Mouse (Mus musculus) heart, embryonic 14.5 days (tissue): ENCODE measurements at regions not wholly inside any gene's neighbourhood (a gene's known extent, or its start where the extent isn't known, plus 50 kb on each side); places are given as distances from the start of the nearest gene placed in this dataset.

Experiments
- ATAC-seq: fragments of 200-750 bp; cut with Nextera tagmentation; 2 replicates; pipeline ENCODE4 v1.8.0; 2017; ENCODE audit warnings: low read depth, moderate TSS enrichment; ENCODE audit not compliant: insufficient number of reproducible peaks, insufficient read depth, low FRiP score
- H3K27ac ChIP-seq, 2 experiments: fragments of 200-500 bp in 1 of 2; fragments of 300-500 bp in 1 of 2; sonication (generic) in 1 of 2; replicated peaks in 1 of 2; 2 replicates each; pipeline ENCODE4 v1.5.1; 2012 to 2014; ENCODE audit warnings: low read depth in 2 of 2, low read length in 2 of 2, control low read depth in 1 of 2, mild to moderate bottlenecking in 1 of 2, mixed read lengths in 1 of 2; ENCODE audit not compliant: control insufficient read depth in 1 of 2, insufficient read depth in 1 of 2
- H3K27me3 ChIP-seq: fragments of 300-500 bp; sonication (generic); 2 replicates; pipeline ENCODE4 v1.6.1; 2014; ENCODE audit warnings: mild to moderate bottlenecking, low read length, control low read depth; ENCODE audit not compliant: control insufficient read depth, insufficient read depth
- H3K36me3 ChIP-seq: fragments of 300-500 bp; sonication (generic); 2 replicates; pipeline ENCODE4 v1.6.1; 2014; ENCODE audit warnings: mild to moderate bottlenecking, control low read depth, low read length, mixed read lengths; ENCODE audit not compliant: control insufficient read depth, insufficient read depth
- H3K4me1 ChIP-seq, 2 experiments: fragments of 200-500 bp in 1 of 2; fragments of 300-500 bp in 1 of 2; sonication (generic) in 1 of 2; 2 replicates each; pipeline ENCODE4 v1.6.1; 2012 to 2014; ENCODE audit warnings: low read length in 2 of 2, control low read depth in 1 of 2, mixed read lengths in 1 of 2; ENCODE audit not compliant: control insufficient read depth in 2 of 2, insufficient read depth in 2 of 2
- H3K4me2 ChIP-seq: fragments of 300-500 bp; sonication (generic); 2 replicates; pipeline ENCODE4 v1.6.1; 2014; ENCODE audit warnings: mild to moderate bottlenecking, low read length
- H3K4me3 ChIP-seq, 2 experiments: fragments of 200-500 bp in 1 of 2; fragments of 300-500 bp in 1 of 2; sonication (generic) in 1 of 2; 2 replicates each; pipeline ENCODE4 v1.5.1; 2012 to 2014; ENCODE audit warnings: low read length in 2 of 2, mild to moderate bottlenecking in 2 of 2, control low read depth in 1 of 2, low read depth in 1 of 2, moderate library complexity in 1 of 2; ENCODE audit not compliant: control insufficient read depth in 1 of 2, insufficient read depth in 1 of 2
- H3K9ac ChIP-seq: fragments of 300-500 bp; sonication (generic); 2 replicates; pipeline ENCODE4 v1.6.1; 2014; ENCODE audit warnings: mild to moderate bottlenecking, low read length
- H3K9me3 ChIP-seq: fragments of 300-500 bp; sonication (generic); 2 replicates; pipeline ENCODE4 v1.6.1; 2016; ENCODE audit warnings: low read length, control low read depth; ENCODE audit not compliant: control insufficient read depth
- WGBS: fragments of 180-500 bp; shearing (Covaris S2); extraction: QIAGEN DNeasy Blood & Tissue Kit; methylation state at CpG from one replicate; pipeline ENCODE4 v1.1.7; 2014; 5-methylcytosine and 5-hydroxymethylcytosine counted together

DNA sequence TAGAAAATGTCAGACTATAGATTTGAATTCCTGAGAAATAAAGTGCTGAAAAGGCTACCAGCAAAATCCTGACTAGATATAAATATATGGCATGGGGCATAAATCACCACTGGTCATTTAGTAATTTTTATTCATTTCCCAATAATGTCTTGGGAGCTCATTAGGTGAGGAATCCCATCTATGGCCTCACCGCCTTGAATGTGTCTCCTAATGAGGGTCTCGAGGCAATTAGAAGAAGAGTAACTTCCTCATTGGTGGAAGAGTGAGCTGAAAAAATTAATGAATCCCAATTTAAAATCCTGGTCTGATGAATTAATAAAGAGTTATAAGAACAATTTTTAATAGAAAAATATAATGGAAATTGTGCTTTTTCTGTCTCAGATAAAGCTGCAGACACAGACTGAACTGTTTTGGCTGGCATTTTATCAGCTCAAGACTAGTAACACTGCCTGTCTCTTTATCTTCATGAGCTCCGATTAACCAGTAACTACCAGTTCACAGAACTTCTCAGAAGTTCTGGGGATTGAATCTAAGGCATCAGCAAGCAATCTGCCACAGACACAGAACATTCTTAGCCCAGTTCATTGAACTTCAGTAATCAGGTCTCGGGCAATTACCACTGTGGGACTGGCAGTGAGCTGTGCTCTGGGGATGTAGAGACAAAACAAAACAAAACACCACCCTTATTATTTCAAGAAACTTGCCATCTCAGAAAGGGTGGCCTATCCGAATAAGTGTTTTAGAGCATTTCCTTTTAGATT, 170.7 kb downstream of the Plpp3 start:
- Histone ChIP-seq H3K9ac (no peak overlapping the region), H3K36me3 (no peaks in the 10 kb centered on the region), H3K4me2 (no peak overlapping the region), H3K27ac (no peak overlapping the region), H3K9me3 (no peaks in the 10 kb centered on the region), H3K4me1 (peaks cover 0 to 3% of the 10 kb centered on the region in 2 experiments; a peak in 1 of 4 replicates), H3K27me3 (no peaks in the 10 kb centered on the region), H3K4me3 (no peak overlapping the region)
- no peak for ATAC-seq
- 69% methylated on average over 5 of the region's 5 CpGs for WGBS

DNA sequence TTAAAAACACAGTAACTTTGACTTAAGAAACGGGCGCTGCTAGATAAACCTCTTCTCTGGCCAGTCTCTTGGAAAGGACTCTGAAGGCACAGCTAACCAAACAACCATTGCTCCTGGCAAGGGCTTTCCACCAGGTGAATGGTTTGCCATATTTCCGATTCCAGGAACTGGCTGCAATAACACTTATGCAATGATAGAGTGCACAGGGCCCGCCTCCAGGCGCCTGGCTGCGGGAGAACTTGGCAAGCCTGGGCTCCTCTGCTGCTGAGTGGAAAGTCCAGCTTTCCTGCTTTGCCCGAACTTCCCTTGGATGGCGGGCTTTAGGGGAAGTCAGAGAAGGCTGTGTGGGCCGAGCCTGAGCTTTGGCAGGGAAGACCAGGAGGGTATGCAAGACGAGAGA, 171.6 kb downstream of the Plpp3 start:
- H3K9me3 ChIP-seq: no peaks in the 10 kb centered on the region
- 50% methylated on average over 10 of the region's 10 CpGs for WGBS
- no peaks in the 10 kb centered on the region for H3K36me3 ChIP-seq
- no peak overlapping the region for H3K4me2 ChIP-seq
- ATAC-seq: peak; percentile 61; the same call in 1 of the 2 replicates
- no peak overlapping the region for H3K9ac ChIP-seq
- peaks cover 0 to 3% of the 10 kb centered on the region in 2 experiments; a peak in 1 of 4 replicates for H3K4me1 ChIP-seq
- peak overlapping the region in 1 of 2 experiments; percentile 33; a peak in 1 of 4 replicates for H3K27ac ChIP-seq
- H3K27me3 ChIP-seq: no peaks in the 10 kb centered on the region
- no peak overlapping the region for H3K4me3 ChIP-seq

DNA sequence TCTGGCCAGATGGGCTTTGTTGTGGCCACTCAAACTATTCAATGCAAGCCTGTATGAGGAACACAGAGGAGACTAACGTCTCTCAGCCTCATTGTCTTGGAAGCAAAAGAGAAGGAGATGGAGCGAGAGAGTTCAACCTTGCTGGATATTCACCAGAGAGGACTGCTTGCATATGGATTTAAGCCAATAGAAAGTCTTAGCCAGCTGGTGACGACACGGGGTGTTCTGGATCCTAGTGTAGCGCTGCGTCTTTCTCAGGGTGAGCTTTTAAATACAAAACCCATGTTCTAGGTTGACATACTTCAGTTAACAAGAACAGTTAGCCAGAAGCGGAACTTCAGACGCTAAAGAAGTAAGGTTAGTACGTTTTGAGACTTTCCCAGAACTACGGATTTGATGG, 174.9 kb downstream of the Plpp3 start:
- Histone ChIP-seq H3K4me1 (peaks cover 0 to 3% of the 10 kb centered on the region in 2 experiments; a peak in 1 of 4 replicates), H3K27ac (no peak overlapping the region), H3K9ac (no peak overlapping the region), H3K9me3 (no peaks in the 10 kb centered on the region), H3K36me3 (no peaks in the 10 kb centered on the region), H3K27me3 (no peaks in the 10 kb centered on the region), H3K4me2 (no peak overlapping the region), H3K4me3 (no peak overlapping the region)
- WGBS: 87% methylated on average over 10 of the region's 10 CpGs
- ATAC-seq: no peak

DNA sequence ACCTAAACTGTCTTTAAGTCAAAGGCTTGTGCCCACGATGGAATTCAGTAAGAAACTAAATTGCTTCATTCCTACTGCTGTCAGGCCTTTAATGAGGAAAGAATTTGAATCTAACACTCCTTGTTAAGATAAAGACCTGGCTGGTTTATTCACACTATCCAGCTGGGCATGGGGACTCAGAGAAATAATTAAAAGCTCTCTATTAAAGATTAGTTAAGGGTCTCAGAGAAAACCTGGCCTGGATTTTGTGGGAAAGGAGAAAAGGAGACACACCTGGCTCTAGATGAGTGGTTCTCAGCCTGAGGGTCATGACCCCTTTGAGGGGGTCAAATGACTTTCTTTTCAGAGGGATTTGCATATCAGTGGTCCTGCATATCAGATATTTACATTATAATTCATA, 178.7 kb downstream of the Plpp3 start:
- Histone ChIP-seq H3K9me3 (no peaks in the 10 kb centered on the region), H3K9ac (no peak overlapping the region), H3K4me3 (no peak overlapping the region), H3K27me3 (no peaks in the 10 kb centered on the region), H3K27ac (no peak overlapping the region), H3K4me1 (peaks cover 0 to 6% of the 10 kb centered on the region in 2 experiments; a peak in 2 of 4 replicates), H3K4me2 (no peak overlapping the region), H3K36me3 (no peaks in the 10 kb centered on the region)
- no peak for ATAC-seq
- 45% methylated on average over 1 of the region's 1 CpGs for WGBS

DNA sequence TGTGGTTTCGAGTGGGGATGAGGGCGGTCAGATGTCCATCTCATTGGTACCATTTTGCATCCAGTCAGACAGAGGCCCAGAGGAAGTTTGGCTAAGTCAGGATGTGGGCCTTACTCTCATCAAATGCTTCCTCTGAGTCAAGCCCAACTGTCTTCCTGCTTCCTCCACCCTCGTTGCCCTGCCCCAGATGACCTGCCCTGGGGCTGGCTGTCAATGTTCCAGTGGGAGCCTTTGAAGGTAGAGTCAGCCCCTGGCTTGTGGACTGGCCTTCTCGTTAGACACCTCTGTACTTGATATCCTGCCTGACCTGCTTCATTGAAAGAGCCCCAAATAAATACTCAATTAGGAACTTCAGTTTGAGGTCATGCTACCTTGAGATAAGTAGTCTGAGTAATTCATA, 179.4 kb downstream of the Plpp3 start:
- no peak overlapping the region for H3K4me2 ChIP-seq
- no peaks in the 10 kb centered on the region for H3K9me3 ChIP-seq
- peaks cover 0 to 6% of the 10 kb centered on the region in 2 experiments; a peak in 2 of 4 replicates for H3K4me1 ChIP-seq
- no peak overlapping the region for H3K4me3 ChIP-seq
- no peak overlapping the region for H3K27ac ChIP-seq
- H3K9ac ChIP-seq: no peak overlapping the region
- no peak for ATAC-seq
- WGBS: 69% methylated on average over 4 of the region's 4 CpGs
- no peaks in the 10 kb centered on the region for H3K36me3 ChIP-seq
- no peaks in the 10 kb centered on the region for H3K27me3 ChIP-seq

DNA sequence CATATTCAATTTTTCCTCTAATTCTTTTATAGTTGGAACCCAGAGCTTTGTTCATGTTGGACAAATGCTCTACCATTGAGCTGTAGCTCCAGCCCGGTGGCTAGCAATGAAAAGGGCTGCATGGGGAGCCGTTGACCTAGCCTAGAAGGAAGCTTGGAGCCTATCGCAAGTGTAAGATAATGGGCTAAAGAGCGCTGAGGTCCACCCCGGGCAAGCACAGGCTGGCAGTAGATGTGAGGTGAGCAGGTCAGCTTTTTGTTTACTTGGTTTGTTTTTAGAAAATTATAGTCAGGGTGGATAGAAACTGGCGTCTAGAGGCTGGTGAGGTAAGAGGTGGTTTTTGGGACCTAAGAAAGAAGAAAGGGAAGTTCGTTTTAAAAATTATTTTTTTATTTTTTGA, 181.0 kb downstream of the Plpp3 start:
- no peak for ATAC-seq
- WGBS: 64% methylated on average over 7 of the region's 7 CpGs
- H3K27ac ChIP-seq: no peak overlapping the region

DNA sequence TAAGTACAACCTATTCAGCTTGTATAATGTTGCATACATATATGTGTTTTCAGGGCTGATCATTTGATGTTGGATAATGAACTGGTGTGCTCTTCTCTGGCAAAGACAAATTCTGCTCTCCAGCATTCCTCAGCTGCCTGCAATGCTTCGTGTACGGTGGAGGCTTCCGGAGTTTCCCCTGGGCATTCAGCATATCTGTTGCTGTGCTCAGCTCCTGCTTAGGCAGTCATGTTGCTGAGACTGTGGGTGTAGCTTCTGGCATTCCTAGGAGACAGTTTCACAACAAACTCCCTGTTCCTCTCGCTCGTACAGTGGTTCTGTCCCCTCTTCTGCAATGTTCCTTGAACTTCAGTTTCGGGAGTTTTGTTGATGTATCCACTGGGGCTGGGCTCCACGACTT, 181.7 kb downstream of the Plpp3 start:
- Histone ChIP-seq H3K27ac (no peak overlapping the region), H3K36me3 (no peaks in the 10 kb centered on the region), H3K4me3 (no peak overlapping the region), H3K27me3 (no peaks in the 10 kb centered on the region), H3K4me1 (peaks cover 0 to 6% of the 10 kb centered on the region in 2 experiments; a peak in 2 of 4 replicates), H3K4me2 (no peak overlapping the region), H3K9me3 (no peaks in the 10 kb centered on the region), H3K9ac (no peak overlapping the region)
- ATAC-seq: no peak
- WGBS: 26% methylated on average over 7 of the region's 7 CpGs

More for the DNA sequence above, 181.0 kb downstream of the Plpp3 start:
- H3K9me3 ChIP-seq: no peaks in the 10 kb centered on the region
- no peak overlapping the region for H3K4me3 ChIP-seq
- H3K4me1 ChIP-seq: peaks cover 0 to 6% of the 10 kb centered on the region in 2 experiments; a peak in 2 of 4 replicates
- no peak overlapping the region for H3K4me2 ChIP-seq
- H3K27me3 ChIP-seq: no peaks in the 10 kb centered on the region
- no peak overlapping the region for H3K9ac ChIP-seq
- no peaks in the 10 kb centered on the region for H3K36me3 ChIP-seq
